Mouse (Mus musculus): ENCODE results near the gene AI464131.

Gene AI464131

DNA sequence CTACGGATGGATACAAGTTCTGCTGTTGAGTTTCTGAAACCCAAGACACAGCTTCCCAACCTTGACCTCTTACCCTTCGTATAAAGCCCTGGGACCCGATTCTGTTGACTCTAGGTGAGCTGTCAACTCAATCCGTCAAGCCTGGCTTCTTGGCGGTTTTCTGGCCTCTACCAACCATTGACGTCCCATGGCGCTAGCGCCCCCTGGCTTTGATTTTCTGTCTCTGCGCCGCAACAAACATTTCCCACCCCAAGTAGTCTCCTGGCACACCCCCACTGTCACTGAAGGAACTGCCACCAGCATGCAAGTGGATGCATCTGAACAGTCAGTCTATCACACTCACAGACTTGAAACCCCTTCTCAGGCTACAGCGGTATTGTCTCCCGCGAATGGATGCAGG, 3.3 kb upstream of the AI464131 start:
- no peak for DNase-seq (ENCODE audit: extremely low read depth, insufficient read length, low spot score)

DNA sequence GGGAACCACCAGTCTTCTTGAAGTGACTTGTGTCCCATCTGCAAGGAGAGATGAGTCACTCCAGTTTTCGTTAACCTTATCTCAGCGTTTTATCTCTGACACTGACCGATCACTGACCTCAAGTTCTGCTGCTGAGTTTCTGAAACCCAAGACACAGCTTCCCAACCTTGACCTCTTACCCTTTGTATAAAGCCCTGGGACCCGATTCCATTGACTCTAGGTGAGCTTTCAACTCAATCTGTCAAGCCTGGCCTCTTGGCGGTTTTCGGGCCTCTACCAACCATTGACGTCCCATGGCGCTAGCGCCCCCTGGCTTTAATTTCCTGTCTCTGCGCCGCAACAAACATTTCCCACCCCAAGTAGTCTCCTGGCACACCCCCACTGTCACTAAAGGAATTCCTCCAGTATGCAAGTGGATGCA, 2.3 kb upstream of the AI464131 start:
- DNase-seq (ENCODE audit: extremely low read depth, insufficient read length, low spot score): no peak

DNA sequence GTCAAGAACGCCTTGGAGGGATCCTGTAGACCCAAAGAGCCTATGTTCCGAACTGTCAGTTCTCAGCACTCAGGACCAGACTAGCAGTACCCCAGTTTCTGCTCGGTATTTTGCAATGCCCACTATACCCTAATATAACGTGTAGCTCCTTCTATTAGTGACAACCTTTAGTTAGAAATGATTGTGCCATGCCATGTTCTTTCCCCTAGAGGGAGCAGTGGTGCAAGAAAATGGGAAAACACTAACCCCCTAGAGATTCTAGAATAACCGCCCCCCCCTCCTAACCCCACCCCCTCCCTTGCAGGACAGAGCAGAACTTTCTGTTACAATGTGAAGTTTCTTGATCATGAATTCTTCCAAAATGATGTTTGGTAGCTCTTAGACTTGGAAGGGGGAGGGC, 1.4 kb upstream of the AI464131 start:
- no peak for DNase-seq (ENCODE audit: extremely low read depth, insufficient read length, low spot score)

DNA sequence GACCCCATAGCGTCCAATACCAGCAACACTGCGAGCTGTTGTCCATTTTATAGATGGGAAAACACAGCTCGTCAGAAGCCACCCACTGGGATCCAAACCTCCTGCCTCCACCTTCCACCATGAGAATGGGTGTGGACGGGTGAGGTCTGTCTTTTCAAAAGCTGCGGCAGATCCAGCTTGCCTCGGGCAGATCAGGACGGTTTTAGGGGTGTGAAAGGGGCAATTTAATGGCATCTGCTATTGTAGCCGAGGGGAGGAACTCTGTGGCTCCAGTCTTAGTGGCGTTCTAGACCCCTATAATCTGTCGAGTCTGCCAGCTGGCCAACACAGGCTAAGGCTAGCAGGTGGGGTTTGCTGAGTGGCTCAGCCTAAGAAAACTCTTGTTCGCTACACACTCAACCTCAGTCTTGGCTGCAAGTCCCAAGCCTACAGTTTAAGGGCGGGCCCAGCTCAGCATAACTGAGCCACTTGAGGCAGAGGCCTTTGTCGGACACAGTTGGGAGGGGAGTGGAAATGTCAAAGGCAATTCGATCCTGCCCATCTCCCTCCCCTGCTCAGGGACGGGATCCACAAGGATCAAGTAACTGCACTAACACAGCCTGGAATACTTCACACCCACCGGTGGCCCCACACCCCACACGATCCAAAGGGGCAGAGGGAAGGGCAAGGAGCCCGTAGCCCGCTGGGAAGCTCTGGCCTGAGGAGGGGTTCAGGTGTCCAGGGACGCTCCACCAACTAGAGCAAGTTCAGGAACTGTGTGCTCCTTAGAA, 520 bp downstream of the AI464131 start:
- DNase-seq (ENCODE audit: extremely low read depth, insufficient read length, low spot score): no peak

DNA sequence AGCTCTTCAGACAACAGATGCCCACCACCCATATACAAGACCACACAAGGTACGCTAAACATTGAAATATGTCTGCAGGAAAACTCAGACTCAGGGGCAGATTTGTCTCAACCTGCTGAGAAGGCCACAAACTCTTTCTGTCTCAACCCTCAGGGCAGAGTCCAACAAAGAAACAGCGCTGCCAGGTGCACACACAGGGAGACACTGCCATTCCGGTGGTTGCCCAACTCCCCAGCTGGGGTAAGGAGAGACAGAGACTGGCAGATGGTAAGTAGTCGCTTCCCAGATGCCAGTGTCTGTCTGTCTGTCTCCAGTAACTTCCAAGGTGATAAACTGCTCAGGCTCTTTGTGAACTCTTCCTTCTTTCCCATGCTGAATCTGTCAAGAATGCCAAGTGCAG, 2.1 kb downstream of the AI464131 start:
- no peak for DNase-seq (ENCODE audit: extremely low read depth, insufficient read length, low spot score)

DNA sequence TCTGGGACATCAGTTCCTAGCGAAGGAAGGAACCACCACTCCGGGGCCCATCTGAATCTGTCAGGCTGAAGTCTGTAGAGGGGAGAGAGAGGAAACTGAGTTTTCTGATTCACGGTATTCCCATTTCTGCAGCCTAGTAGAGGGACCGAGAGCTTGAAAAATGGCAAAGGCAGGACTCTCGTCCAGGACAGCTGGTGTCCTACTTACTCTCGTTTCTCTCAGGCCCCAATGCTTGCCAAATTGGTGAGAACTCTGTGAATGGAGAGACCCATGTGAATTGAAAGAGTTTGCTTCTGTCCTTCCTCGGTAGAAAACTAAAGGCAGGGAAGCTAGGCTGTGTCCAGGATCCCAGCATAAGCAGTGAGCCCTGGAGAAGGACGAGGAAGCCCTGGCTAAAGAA, 3.3 kb downstream of the AI464131 start:
- DNase-seq (ENCODE audit: extremely low read depth, insufficient read length, low spot score): no peak

DNA sequence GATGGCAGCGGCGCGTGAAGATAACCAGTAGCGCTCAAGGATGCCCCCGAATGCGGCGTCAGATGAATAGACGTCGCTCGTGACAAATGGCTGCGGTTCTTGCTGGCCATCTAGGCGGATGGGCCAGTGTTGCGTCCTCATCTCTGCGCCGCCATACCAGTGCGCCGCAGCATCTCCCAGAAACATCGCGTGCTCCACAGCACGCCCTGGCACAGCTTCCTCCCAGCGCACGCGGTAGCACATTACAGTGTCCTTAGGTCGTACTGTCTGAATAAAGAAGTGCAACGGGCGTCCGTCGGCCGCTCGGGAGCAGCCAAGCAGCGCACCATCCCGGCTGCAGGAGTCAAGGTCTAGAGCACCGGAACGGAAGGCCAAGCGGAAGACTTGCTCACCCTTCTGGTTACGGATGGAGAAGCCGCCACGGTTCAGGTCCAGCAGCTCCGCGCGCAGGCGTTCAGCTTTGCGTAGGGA, 3.9 kb downstream of the AI464131 start:
- DNase-seq (ENCODE audit: extremely low read depth, insufficient read length, low spot score): no peak

DNA sequence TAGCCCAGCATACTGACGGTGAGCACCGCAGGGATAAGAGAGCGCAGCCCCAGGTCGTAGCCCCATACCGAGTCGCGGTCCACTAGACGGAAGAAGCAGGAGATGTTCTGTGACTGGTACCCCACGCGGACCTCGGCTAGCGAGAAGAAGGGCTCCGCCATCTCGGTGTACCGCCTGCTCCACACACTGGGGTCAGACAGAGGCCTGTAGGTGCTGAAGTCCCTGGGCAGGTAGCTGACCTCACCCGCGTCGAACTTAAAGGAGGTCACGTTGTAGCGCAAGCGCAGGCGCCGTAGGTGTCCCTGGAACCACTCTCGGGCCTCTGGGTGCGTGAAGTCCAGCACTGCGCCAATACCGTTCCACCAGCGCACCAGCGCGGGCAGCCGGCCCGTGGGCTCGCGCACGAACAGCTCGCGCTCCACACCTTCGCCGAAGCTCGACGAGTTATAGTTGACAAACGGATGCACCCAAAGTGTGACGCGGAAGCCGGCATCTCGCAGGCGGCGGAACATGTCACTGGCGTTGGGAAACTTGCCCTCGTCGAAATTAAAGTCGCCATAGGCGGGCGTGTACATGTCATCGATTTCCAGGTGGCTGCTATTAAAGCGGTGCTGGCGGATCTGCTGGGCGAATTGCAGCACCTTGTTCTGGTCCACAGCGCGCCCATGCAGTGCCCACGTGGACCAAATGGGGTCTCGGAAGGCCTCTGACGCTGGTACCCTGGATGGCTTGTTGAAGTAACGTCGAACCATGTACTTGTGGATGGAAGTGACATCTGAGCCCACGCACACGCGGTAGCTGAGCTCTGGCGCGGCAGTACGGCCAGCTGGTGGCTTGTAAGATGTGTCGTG, 4.7 kb downstream of the AI464131 start:
- DNase-seq (ENCODE audit: extremely low read depth, insufficient read length, low spot score): no peak

DNA sequence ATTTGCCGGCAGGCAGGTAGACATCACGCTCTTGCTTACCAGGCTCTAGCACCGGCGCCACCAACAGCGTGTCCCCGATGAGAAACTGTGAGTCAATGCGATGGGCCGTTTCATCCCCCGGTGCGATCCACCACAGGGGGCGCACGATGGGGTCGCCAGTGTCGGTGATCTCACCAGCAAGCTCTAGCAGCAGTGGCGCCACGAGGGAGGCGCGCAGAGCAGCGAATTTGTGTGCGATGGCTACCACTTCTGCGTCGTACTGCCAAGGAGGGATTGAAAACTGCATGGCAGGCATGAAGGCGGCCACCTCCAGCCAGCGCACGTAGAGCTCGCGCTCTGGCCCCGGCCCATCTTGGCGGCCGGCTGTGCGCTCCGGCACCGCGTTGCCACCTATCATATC, 5.3 kb downstream of the AI464131 start:
- DNase-seq (ENCODE audit: extremely low read depth, insufficient read length, low spot score): no peak

DNA sequence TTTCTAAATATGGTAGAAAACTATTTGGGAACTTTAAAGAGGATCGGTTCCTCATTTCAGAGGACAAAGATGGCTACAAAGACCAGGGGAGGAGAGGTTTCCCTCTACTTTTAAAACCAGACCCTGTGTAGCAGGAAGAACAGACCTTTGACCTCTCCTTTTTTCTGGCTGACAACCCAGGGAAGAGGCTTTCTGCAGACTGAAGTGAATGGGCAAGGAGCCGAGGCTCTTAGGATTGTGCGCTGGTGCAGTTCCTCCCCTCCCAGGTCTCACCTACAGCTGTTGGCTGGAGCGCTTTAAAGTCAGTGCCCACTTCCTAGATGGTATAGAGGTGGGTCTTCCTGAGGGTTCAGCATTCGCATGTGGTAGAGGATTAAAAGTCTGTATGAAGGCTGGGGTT, 5.8 kb downstream of the AI464131 start:
- no peak for DNase-seq (ENCODE audit: extremely low read depth, insufficient read length, low spot score)

DNA sequence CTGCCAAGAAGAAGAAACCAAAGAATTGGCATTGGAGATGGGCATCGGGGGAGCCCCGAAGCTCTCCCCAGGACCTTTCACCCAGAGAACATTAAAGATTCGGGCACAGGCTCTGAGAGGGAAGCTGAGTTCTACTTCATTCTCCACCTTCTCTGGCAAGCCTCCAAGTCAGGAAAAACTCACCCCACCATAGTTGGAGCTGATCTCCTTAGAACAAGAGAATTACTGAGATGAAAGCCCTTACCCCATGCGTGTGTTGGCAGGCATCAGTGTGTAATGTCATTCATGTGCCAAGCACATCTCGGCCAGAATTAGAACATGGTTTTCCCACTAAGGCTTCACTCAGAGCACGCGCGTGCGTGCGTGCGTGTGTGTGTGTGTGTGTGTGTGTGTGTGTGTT, 7.0 kb downstream of the AI464131 start:
- no peak for DNase-seq (ENCODE audit: extremely low read depth, insufficient read length, low spot score)

DNA sequence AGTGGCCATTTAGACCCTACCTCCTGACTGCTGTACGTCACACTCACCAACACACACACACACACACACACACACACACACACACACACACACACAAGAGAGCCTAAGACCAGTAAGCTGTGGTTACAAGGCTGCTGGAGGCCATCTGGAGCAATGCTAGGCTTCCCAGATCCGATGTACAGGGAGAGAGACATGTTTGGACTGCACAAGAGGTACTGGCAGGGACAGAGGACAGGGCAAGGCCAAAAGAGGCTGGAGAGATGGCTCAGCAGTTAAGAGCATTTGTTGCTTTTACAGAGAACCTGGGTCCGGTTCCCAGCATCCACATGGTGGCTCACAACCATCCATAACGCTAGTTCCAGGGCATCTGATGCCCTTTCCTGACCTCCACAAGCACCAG, 7.8 kb downstream of the AI464131 start:
- no peak for DNase-seq (ENCODE audit: extremely low read depth, insufficient read length, low spot score)

DNA sequence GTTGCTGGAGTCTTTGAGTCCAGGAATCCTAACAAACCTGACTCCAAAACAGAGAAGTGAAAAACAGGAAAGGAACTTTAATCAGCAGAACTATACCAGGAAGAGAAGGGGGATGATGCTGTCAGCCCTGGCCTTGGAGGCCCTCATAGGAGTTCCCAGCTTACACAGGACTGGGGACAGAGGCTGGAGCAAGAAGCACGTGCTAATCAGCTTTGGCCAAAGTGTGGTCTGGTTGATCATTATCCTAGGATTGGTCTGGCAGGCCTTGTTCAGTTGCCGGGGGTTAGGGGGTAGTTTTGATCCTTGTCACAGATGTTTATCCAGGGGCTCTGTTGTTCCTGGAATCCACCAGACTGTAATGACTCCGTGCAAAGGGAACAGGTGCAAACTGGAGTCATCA, 8.5 kb downstream of the AI464131 start:
- DNase-seq (ENCODE audit: extremely low read depth, insufficient read length, low spot score): no peak

DNA sequence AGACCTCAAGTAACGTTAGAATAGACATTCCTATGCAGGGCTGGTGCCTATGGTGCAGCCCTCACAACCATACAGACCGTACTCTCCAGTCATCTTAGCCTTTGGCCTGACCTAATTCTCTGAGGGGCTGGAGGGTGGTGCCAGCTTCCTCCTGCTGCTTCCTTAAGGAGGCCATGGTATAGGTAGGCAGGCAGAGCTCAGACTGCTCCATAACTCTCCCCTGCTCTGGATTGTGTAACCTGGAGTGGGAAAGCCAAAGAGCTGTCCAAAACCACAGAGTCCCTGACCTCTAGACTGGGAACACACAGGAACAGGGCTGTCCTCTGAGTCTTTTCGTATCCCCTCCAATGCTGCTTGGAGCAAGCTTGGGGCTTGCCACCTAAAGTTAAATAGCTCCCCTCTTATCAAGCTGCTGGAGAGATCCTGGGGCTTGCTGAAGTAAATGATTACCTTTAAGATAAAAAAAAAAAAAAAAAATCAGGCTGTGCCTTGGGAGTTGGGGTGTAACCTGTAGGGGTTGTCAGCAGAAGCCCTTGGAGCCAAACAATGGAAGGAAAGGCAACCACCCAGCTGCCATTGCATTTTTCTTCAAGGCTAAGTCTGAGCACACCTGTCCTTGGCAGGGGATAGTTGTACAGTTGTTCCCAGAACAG, 9.3 kb downstream of the AI464131 start:
- DNase-seq (ENCODE audit: extremely low read depth, insufficient read length, low spot score): no peak

DNA sequence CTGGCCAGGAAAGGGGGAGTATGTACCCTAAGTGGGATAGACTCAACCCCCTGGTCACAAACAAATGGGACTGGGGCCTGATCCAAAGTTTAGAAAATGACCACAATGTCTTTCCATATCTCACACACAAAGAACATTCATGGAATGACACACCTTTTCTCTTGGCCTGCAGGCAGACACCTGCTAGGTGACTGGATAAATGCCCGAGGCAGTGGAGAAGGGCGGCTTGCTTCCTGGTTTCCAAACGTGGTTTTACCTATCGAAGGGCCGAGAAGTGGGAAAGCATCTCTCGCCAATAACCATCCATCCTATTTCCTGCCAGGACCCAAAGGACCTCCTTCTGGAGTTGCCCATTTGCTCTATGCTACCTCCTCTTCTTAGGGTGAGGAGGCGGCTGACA, 9.9 kb downstream of the AI464131 start:
- no peak for DNase-seq (ENCODE audit: extremely low read depth, insufficient read length, low spot score)

DNA sequence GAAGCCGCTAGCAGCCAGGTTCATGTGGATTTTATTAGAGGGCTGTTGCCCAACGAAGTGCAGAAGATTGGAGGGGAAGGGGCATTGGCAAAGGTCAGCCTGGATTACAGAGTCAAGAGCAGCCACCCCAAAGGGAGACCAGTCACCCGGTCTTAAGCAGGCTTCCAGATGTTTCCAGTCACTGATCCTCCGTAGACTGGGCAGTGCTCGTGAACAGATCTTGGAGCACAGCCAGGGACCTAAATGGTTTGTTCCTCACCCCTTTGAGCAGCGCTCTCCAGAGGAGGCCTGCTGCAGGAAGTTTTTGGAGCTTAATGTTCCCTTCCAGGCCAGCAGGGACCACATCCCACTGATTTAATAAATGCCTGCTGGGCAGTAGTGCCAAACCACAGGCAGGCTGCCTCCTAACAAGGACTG, 21.3 kb downstream of the AI464131 start:
- DNase-seq (ENCODE audit: extremely low read depth, insufficient read length, low spot score): no peak

DNA sequence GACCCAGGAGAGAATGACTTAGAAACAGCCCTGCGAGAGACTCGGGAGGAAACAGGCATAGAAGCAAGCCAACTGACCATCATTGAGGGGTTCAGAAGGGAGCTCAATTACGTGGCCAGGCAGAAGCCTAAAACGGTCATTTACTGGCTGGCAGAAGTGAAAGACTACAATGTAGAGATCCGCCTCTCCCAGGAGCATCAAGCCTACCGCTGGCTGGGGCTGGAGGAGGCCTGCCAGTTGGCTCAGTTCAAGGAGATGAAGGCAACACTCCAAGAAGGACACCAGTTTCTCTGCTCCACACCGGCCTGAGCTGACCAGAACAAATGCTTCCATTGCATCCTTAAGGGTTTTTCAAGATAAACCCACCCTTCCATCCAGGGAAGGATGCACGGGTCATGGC, 22.6 kb downstream of the AI464131 start:
- DNase-seq (ENCODE audit: extremely low read depth, insufficient read length, low spot score): no peak

DNA sequence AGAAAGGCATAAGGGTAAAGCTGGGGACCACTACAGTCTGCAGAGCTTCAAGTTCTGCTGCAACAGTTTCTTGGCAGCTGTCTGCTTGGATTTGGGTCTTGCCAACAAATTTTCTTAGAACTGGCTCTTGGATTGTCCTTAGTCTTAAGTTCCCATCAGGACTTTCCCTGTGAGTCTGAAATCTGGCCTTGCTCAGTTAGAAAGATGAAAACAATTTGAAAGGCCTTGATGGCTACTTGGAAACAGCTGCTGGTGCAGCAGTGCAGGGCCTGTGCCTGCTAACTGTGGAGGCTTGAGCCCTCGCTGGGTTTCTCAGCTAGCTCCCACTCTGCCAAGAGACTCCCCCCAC, 23.4 kb downstream of the AI464131 start:
- no peak for DNase-seq (ENCODE audit: extremely low read depth, insufficient read length, low spot score)

DNA sequence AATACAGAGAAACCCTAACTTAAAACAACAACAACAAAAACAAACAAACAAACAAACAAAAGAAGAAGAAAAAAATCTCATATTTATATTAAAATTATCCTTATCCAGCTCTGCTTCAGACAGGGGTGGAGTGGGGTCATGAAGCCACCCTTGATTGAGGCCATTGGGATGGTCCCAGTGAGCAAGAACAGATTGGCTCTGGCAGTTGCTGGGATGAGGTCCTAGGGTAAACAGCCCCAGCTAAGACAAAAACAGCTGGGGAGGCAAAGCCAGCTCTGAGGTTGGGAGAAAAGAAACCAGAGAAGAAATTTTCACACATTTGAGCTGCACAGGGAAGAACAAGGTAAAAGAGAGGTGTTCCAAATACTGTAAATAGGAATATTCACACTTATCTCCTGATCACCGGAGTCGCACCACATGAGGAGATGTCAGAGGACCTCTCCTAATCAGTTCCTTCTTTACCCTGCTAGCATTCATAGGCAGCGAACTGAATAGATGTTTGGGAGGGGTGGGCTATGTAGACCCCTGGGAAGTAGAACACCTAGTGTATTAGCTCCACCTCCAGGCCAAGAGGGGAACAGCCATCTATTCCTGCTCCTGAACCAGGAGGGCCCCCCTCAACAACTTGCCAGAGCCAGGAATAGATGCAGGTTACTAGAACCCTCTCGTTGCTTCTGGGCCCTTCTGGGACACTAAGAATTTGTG, 24.0 kb downstream of the AI464131 start:
- DNase-seq (ENCODE audit: extremely low read depth, insufficient read length, low spot score): no peak

DNA sequence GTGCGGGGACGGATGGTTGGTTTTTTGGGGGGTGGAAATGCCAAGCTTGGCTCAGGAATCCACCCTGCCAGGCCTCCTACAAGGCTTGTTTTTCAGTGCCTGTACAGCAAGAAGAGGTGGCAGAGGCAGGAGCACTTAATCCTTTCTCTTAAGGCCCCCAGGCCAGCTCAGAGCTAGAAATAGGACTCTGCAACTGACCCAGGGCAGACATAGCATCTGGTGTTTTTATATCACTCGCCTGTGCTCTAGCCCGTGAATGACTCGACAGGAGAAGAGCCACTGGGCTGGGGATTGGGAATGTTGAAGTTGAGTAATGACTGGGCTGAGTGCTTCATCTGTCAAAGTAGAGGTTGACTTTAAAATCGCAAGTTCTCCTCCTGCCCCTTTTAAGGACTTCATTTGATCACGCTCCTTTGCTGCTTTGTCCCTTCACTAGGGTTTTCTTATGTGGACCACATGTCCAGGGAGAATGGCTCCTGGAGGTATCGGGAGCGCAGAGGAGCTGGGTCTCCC, 25.2 kb downstream of the AI464131 start:
- no peak for DNase-seq (ENCODE audit: extremely low read depth, insufficient read length, low spot score)

DNA sequence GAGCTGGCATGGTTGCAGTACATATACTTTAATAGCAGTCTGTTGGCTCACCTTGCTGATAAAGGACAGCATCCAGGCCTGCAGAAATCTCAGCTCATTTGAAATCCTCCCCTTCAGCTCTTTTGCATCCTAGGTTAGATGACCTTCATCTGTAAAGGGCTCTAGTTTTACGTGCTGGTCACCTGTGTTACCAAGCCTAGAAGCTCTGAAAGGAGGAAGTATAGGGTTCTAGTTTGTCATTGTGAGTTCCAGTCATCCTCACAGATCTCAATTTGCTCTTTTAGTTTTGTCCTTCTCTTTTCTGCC, 31.5 kb downstream of the AI464131 start:
- DNase-seq (ENCODE audit: extremely low read depth, insufficient read length, low spot score): no peak
